Mouse (Mus musculus) limb, embryonic 13.5 days (tissue): ENCODE measurements around the gene Hs3st6. TPM values are rescaled to one million over a fixed set of nuclear protein-coding genes. Genes with fewer than 3 reads are reported as not detected.

Experiments used
- ATAC-seq: fragments of 200-750 bp; cut with Nextera tagmentation; 2 replicates; pipeline ENCODE4 v1.8.0; 2017; ENCODE audit warnings: low read depth, moderate number of reproducible peaks, moderate TSS enrichment; ENCODE audit not compliant: low FRiP score
- H3K27ac ChIP-seq: fragments of 300-500 bp; sonication (generic); 2 replicates; pipeline ENCODE4 v1.5.1; 2015; ENCODE audit warnings: inconsistent platforms, mild to moderate bottlenecking, moderate library complexity
- H3K27me3 ChIP-seq: fragments of 300-500 bp; sonication (generic); 2 replicates; pipeline ENCODE4 v1.6.1; 2015; ENCODE audit warnings: mild to moderate bottlenecking, inconsistent platforms
- H3K36me3 ChIP-seq: fragments of 300-500 bp; sonication (generic); 2 replicates; pipeline ENCODE4 v1.6.1; 2015; ENCODE audit warnings: inconsistent platforms, mild to moderate bottlenecking, moderate library complexity
- H3K4me1 ChIP-seq: fragments of 300-500 bp; sonication (generic); 2 replicates; pipeline ENCODE4 v1.6.1; 2015; ENCODE audit warnings: inconsistent platforms
- H3K4me2 ChIP-seq: fragments of 300-500 bp; sonication (generic); replicated peaks from 2 replicates; pipeline ENCODE4 v1.6.1; 2015; ENCODE audit warnings: inconsistent platforms, mild to moderate bottlenecking, moderate library complexity
- H3K4me3 ChIP-seq: fragments of 300-500 bp; sonication (generic); 2 replicates; pipeline ENCODE4 v1.5.1; 2015; ENCODE audit warnings: moderate library complexity, mild to moderate bottlenecking, inconsistent platforms
- H3K9ac ChIP-seq: fragments of 300-500 bp; sonication (generic); 2 replicates; pipeline ENCODE4 v1.6.1; 2015; ENCODE audit warnings: mild to moderate bottlenecking, inconsistent platforms
- H3K9me3 ChIP-seq: fragments of 300-500 bp; sonication (generic); 2 replicates; pipeline ENCODE4 v1.6.1; 2016; ENCODE audit warnings: inconsistent platforms
- WGBS: fragments of 180-500 bp; shearing (Covaris S2); methylation state at CpG from one replicate; pipeline ENCODE4 v1.1.7; 2015; 5-methylcytosine and 5-hydroxymethylcytosine counted together
- polyA plus RNA-seq: library from polyadenylated mRNA; unstranded; fragments of >200 nt; fragmentation: Nextera tagmentation; extraction: Ambion mirVana; gene quantifications from 2 replicates; pipeline ENCODE4 v1.2.1, GENCODE M21; 2015

The Hs3st6 gene
- polyA plus RNA-seq, 1 experiment from 2014 or later, result 3.7 TPM

GRCm38 (mm10) chr17:24780821-24781220 lies 28.0 kb downstream of the Hs3st6 start:
- Histone ChIP-seq H3K27ac (no peak overlapping the region), H3K4me3 (no peak overlapping the region), H3K4me1 (no peaks in the 10 kb centered on the region), H3K4me2 (no peak overlapping the region), H3K9me3 (no peaks in the 10 kb centered on the region), H3K9ac (no peak overlapping the region), H3K36me3 (no peaks in the 10 kb centered on the region), H3K27me3 (no peaks in the 10 kb centered on the region)
- no peak for ATAC-seq
- WGBS, result 84% methylated on average over 2 of the region's 2 CpGs

- H3K27ac ChIP-seq, result no peak overlapping the region
- H3K36me3 ChIP-seq, result no peaks in the 10 kb centered on the region
- ATAC-seq, result no peak
- H3K9ac ChIP-seq, result no peak overlapping the region
- 61% methylated on average over 8 of the region's 8 CpGs for WGBS
- H3K4me2 ChIP-seq, result no peak overlapping the region
- no peak overlapping the region for H3K4me3 ChIP-seq
- H3K9me3 ChIP-seq, result no peaks in the 10 kb centered on the region
- H3K4me1 ChIP-seq, result no peaks in the 10 kb centered on the region
- H3K27me3 ChIP-seq, result no peaks in the 10 kb centered on the region
Observed at GRCm38 (mm10) chr17:24792190-24792589, 39.4 kb downstream of the Hs3st6 start.

- no peak overlapping the region for H3K4me2 ChIP-seq
- no peak overlapping the region for H3K4me3 ChIP-seq
- ATAC-seq, result no peak
- no peaks in the 10 kb centered on the region for H3K9me3 ChIP-seq
- no peaks in the 10 kb centered on the region for H3K36me3 ChIP-seq
- H3K27ac ChIP-seq, result no peak overlapping the region
- 61% methylated on average over 12 of the region's 12 CpGs for WGBS
- no peaks in the 10 kb centered on the region for H3K27me3 ChIP-seq
- H3K9ac ChIP-seq, result no peak overlapping the region
- H3K4me1 ChIP-seq, result no peaks in the 10 kb centered on the region
Observed at GRCm38 (mm10) chr17:24794791-24795190, 42.0 kb downstream of the Hs3st6 start.

- no peak for ATAC-seq
- H3K36me3 ChIP-seq, result no peaks in the 10 kb centered on the region
- H3K9me3 ChIP-seq, result no peaks in the 10 kb centered on the region
- H3K4me3 ChIP-seq, result no peak overlapping the region
- H3K4me1 ChIP-seq, result no peaks in the 10 kb centered on the region
- 78% methylated on average over 3 of the region's 3 CpGs for WGBS
- H3K4me2 ChIP-seq, result no peak overlapping the region
- no peak overlapping the region for H3K9ac ChIP-seq
- H3K27me3 ChIP-seq, result no peaks in the 10 kb centered on the region
- H3K27ac ChIP-seq, result no peak overlapping the region
Observed at GRCm38 (mm10) chr17:24796969-24797368, 44.2 kb downstream of the Hs3st6 start.

- Histone ChIP-seq H3K4me2 (no peak overlapping the region), H3K27ac (no peak overlapping the region), H3K36me3 (no peaks in the 10 kb centered on the region), H3K9ac (no peak overlapping the region), H3K4me1 (no peaks in the 10 kb centered on the region), H3K4me3 (no peak overlapping the region), H3K9me3 (no peaks in the 10 kb centered on the region), H3K27me3 (no peaks in the 10 kb centered on the region)
- ATAC-seq, result no peak
- WGBS, result 49% methylated on average over 9 of the region's 9 CpGs
Observed at GRCm38 (mm10) chr17:24798229-24798628, 45.4 kb downstream of the Hs3st6 start.

GRCm38 (mm10) chr17:24799476-24799875 lies 46.7 kb downstream of the Hs3st6 start:
- Histone ChIP-seq H3K36me3 (no peaks in the 10 kb centered on the region), H3K9ac (no peak overlapping the region), H3K27me3 (peaks cover 7% of the 10 kb centered on the region), H3K27ac (no peak overlapping the region), H3K9me3 (no peaks in the 10 kb centered on the region), H3K4me3 (no peak overlapping the region), H3K4me1 (peaks cover 1% of the 10 kb centered on the region; the same call in 1 of the 2 replicates), H3K4me2 (no peak overlapping the region)
- 87% methylated on average over 4 of the region's 4 CpGs for whole genome bisulfite sequencing
- no peak for ATAC-seq

- no peaks in the 10 kb centered on the region for H3K9me3 ChIP-seq
- WGBS, result 46% methylated on average over 3 of the region's 3 CpGs
- H3K27me3 ChIP-seq, result peaks cover 17% of the 10 kb centered on the region
Observed at GRCm38 (mm10) chr17:24800524-24800923, 47.7 kb downstream of the Hs3st6 start.

GRCm38 (mm10) chr17:24803952-24804951 lies 51.5 kb downstream of the Hs3st6 start, which contains the start of gene Meiob:
Gene Meiob, plus strand, starts transcription at chr17:24804289.
- Histone ChIP-seq H3K27me3 (peaks cover 40% of the 10 kb centered on the region), H3K9ac (peak within 1 kb of the TSS; percentile 76), H3K4me1 (peaks cover 3% of the 10 kb centered on the region; the same call in 1 of the 2 replicates), H3K9me3 (no peaks in the 10 kb centered on the region), H3K36me3 (no peaks in the 10 kb centered on the region), H3K27ac (no peak within 1 kb of the TSS), H3K4me3 (peak within 1 kb of the TSS; percentile 64), H3K4me2 (peak within 1 kb of the TSS; percentile 85)
- WGBS, result under 1% methylated on average over 71 of the region's 71 CpGs
- peak; percentile 93 for ATAC-seq

More at GRCm38 (mm10) chr17:24800524-24800923, 47.7 kb downstream of the Hs3st6 start:
- Histone ChIP-seq H3K27ac (no peak overlapping the region), H3K4me1 (peaks cover 3% of the 10 kb centered on the region; the same call in 1 of the 2 replicates), H3K36me3 (no peaks in the 10 kb centered on the region), H3K4me3 (no peak overlapping the region), H3K4me2 (no peak overlapping the region), H3K9ac (no peak overlapping the region)
- no peak for ATAC-seq

Other genes with a start within 250 kb of the Hs3st6 start
- 96.2 and 103 TPM in 2 replicates for gene Traf7, start 225.1 kb upstream of the Hs3st6 start, polyA plus RNA-seq
- gene Rab26, start 218.8 kb upstream of the Hs3st6 start, polyA plus RNA-seq, result 3.4 TPM in 2 replicates
- 22.3 and 36.6 TPM in 2 replicates for gene Pkd1, start 203.2 kb upstream of the Hs3st6 start, polyA plus RNA-seq
- 65.5 and 72.2 TPM in 2 replicates for gene Tsc2, start 120.4 kb upstream of the Hs3st6 start, polyA plus RNA-seq
- gene Nthl1, start 120.3 kb upstream of the Hs3st6 start, polyA plus RNA-seq, result 23.7 and 25.0 TPM in 2 replicates
- gene Slc9a3r2, start 102.7 kb upstream of the Hs3st6 start, polyA plus RNA-seq, result 58.1 and 59.3 TPM in 2 replicates
- 0.80 TPM in 2 replicates for gene Npw, start 94.5 kb upstream of the Hs3st6 start, polyA plus RNA-seq
- gene Zfp598, start 83.3 kb upstream of the Hs3st6 start, polyA plus RNA-seq, result 22.2 and 24.7 TPM in 2 replicates
- 7.8 and 8.4 TPM in 2 replicates for gene Syngr3, start 63.0 kb upstream of the Hs3st6 start, polyA plus RNA-seq
- gene Gfer, start 56.8 kb upstream of the Hs3st6 start, polyA plus RNA-seq, result 46.6 and 48.1 TPM in 2 replicates
- 2.5 and 3.1 TPM in 2 replicates for gene Noxo1, start 56.8 kb upstream of the Hs3st6 start, polyA plus RNA-seq
- 79.8 and 84.6 TPM in 2 replicates for gene Tbl3, start 45.3 kb upstream of the Hs3st6 start, polyA plus RNA-seq
- not detected in 2 replicates for gene Rnf151, start 34.9 kb upstream of the Hs3st6 start, polyA plus RNA-seq
- 1,267 and 1,298 TPM in 2 replicates for gene Rps2, start 34.9 kb upstream of the Hs3st6 start, polyA plus RNA-seq
- 206 and 215 TPM in 2 replicates for gene Ndufb10, start 28.5 kb upstream of the Hs3st6 start, polyA plus RNA-seq
- gene Rpl3l, start 25.2 kb upstream of the Hs3st6 start, polyA plus RNA-seq, result not detected in 2 replicates
- gene Msrb1, start 16.3 kb upstream of the Hs3st6 start, polyA plus RNA-seq, result 23.1 and 26.0 TPM in 2 replicates
- not detected in 2 replicates for gene Meiob, start 51.3 kb downstream of the Hs3st6 start, polyA plus RNA-seq
- gene Hagh, start 87.2 kb downstream of the Hs3st6 start, polyA plus RNA-seq, result 27.6 and 28.0 TPM in 2 replicates
- gene Fahd1, start 97.4 kb downstream of the Hs3st6 start, polyA plus RNA-seq, result 18.4 and 20.4 TPM in 2 replicates
- 0.26 and 0.50 TPM in 2 replicates for gene Igfals, start 113.0 kb downstream of the Hs3st6 start, polyA plus RNA-seq
- 49.6 and 49.8 TPM in 2 replicates for gene Nubp2, start 133.4 kb downstream of the Hs3st6 start, polyA plus RNA-seq
- gene Spsb3, start 133.7 kb downstream of the Hs3st6 start, polyA plus RNA-seq, result 38.5 and 40.0 TPM in 2 replicates
- gene Eme2, start 142.1 kb downstream of the Hs3st6 start, polyA plus RNA-seq, result 33.9 and 35.6 TPM in 2 replicates
- 80.4 and 83.3 TPM in 2 replicates for gene Mrps34, start 142.1 kb downstream of the Hs3st6 start, polyA plus RNA-seq
- 35.5 and 38.2 TPM in 2 replicates for gene Nme3, start 143.5 kb downstream of the Hs3st6 start, polyA plus RNA-seq
- gene Mapk8ip3, start 184.0 kb downstream of the Hs3st6 start, polyA plus RNA-seq, result 42.7 and 45.2 TPM in 2 replicates
- gene Jpt2, start 207.7 kb downstream of the Hs3st6 start, polyA plus RNA-seq, result 224 and 236 TPM in 2 replicates